1 mouse cellular context compared by ENCODE assay signal in the genomic region with DNA sequence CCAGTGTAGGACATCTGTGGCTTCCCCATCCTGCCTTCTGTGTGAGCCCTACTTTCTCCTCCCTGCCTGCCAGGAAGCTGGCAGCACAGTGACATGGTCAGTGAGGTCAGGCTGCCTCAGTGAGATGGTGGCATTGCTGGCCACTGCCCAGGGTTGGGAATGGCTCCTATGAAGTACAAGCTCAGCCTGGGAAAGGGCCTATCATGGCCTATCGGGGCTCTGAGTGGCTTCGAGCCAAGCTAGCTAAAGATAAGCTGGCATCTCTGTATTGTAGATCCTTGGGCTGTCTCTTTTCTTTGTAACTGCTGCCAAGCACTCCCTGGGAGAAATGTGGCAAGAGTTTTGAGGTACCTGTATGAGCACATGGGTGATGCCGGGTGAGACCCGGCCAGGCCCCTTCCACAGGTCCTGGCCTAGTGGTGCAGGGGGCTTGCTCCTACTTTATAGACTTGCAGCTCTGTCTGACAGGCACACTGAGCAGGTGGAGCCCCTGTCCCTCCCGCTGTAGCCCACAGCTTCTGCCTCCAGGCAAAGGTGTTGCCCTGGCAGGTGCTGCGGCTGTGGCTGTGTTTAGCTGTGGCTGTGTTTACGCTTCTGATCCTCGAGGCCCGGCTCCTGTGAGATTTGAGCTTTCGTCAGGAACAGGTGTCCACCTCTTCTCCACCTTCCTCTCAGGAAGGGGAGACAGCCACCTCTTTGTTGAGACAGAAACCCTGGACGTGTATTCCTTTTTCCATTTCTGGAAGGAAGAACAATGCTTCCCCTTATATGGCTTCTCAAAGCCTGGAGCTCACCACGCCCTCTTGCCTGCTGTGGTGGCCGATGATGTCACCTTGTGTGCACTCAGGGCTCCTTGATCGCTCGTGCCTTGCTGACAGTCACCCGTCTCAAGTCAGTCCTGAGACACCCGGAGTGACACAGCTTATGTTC.
TF ChIP-seq lines count a peak whose summit lies in the region.

No protein-coding gene starts in this region.

TF ChIP-seq in MEL, 35 proteins besides CTCF, POLR2A, EP300 and RAD21:
- TF ChIP-seq NELFE (IDR thresholded peaks at IDR 0.05; ENCODE audit: low read depth, low read length): no peak
- peak; percentile 74 for TF ChIP-seq GATA1 (IDR thresholded peaks at IDR 0.05; ENCODE audit: low read depth, low read length)
TF ChIP-seq in MEL: peak in this region for 1.
